Mouse (Mus musculus) forebrain, embryonic 11.5 days (tissue): Measurements from ENCODE around the gene Phf20. TPM values are rescaled to one million over a fixed set of nuclear protein-coding genes. Genes with fewer than 3 reads are reported as not detected.

Experiments used
- ATAC-seq: fragments of 200-750 bp; cut with Nextera tagmentation; replicated peaks from 2 replicates; pipeline ENCODE4 v1.8.0; 2017; ENCODE audit warnings: moderate TSS enrichment; ENCODE audit not compliant: low FRiP score
- DNase-seq: peaks from one replicate; pipeline ENCODE4 v3.0.0-alpha.2; 2017; ENCODE audit warnings: low spot score
- H3K27ac ChIP-seq: fragments of 300-500 bp; sonication (generic); 2 replicates; pipeline ENCODE4 v1.5.1; 2014; ENCODE audit warnings: low read depth, low read length
- H3K27me3 ChIP-seq: fragments of 300-500 bp; sonication (generic); 2 replicates; pipeline ENCODE4 v1.6.1; 2014; ENCODE audit warnings: mild to moderate bottlenecking, low read length, mixed read lengths; ENCODE audit not compliant: control insufficient read depth, insufficient read depth
- H3K36me3 ChIP-seq: fragments of 300-500 bp; sonication (generic); 2 replicates; pipeline ENCODE4 v1.6.1; 2014; ENCODE audit warnings: mild to moderate bottlenecking, low read length, moderate library complexity, mixed read lengths; ENCODE audit not compliant: control insufficient read depth, insufficient read depth
- H3K4me1 ChIP-seq: fragments of 300-500 bp; sonication (generic); replicated peaks from 2 replicates; pipeline ENCODE4 v1.6.1; 2014; ENCODE audit warnings: low read length, mixed read lengths; ENCODE audit not compliant: control insufficient read depth, insufficient read depth
- H3K4me2 ChIP-seq: fragments of 300-500 bp; sonication (generic); 2 replicates; pipeline ENCODE4 v1.6.1; 2014; ENCODE audit warnings: low read depth, mild to moderate bottlenecking, low read length, moderate library complexity, mixed read lengths; ENCODE audit not compliant: severe bottlenecking
- H3K4me3 ChIP-seq: fragments of 300-500 bp; sonication (generic); 2 replicates; pipeline ENCODE4 v1.5.1; 2014; ENCODE audit warnings: low read depth, low read length
- H3K9ac ChIP-seq: fragments of 300-500 bp; sonication (generic); 2 replicates; pipeline ENCODE4 v1.6.1; 2014; ENCODE audit warnings: low read length
- H3K9me3 ChIP-seq: fragments of 300-500 bp; sonication (generic); 2 replicates; pipeline ENCODE4 v1.6.1; 2016; ENCODE audit warnings: low read length, mixed read lengths; ENCODE audit not compliant: control insufficient read depth
- WGBS: fragments of 180-500 bp; shearing (Covaris S2); extraction: QIAGEN DNeasy Blood & Tissue Kit; methylation state at CpG from one replicate; pipeline ENCODE4 v1.1.7; 2014; 5-methylcytosine and 5-hydroxymethylcytosine counted together
- polyA plus RNA-seq: library from polyadenylated mRNA; unstranded; fragments of >200 nt; fragmentation: Nextera tagmentation; extraction: Ambion mirVana; gene quantifications from 2 replicates; pipeline ENCODE4 v1.2.1, GENCODE M21; 2014

Gene Phf20
- polyA plus RNA-seq, 1 experiment from 2014 or later: 92.9 TPM

DNA sequence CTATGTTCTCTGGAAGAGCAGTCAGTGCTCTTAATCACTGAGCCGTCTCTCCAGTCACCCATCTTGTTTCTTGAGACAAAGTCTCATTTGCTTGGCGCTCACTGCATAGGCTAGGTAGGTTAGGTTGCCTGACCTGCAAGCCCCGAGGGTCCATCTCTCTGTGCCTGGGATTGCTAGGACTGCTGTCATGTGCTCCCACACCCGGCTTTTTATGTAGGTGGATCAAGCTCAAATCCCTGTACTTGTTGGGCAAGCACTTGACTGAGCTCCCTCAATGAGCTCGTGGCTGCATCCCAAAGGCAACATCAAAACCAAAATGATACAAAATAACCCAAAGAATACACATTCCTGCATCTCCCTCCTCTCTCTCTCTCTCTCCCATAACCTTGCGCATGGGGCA lies 125.3 kb downstream of the Phf20 start:
- Histone ChIP-seq H3K4me2 (no peak overlapping the region), H3K27ac (no peak overlapping the region), H3K27me3 (no peaks in the 10 kb centered on the region), H3K36me3 (no peaks in the 10 kb centered on the region), H3K4me3 (no peak overlapping the region), H3K4me1 (no peaks in the 10 kb centered on the region), H3K9ac (no peak overlapping the region), H3K9me3 (no peaks in the 10 kb centered on the region)
- WGBS: 87% methylated on average over 6 of the region's 6 CpGs
- no peak for DNase-seq
- no peak for ATAC-seq

DNA sequence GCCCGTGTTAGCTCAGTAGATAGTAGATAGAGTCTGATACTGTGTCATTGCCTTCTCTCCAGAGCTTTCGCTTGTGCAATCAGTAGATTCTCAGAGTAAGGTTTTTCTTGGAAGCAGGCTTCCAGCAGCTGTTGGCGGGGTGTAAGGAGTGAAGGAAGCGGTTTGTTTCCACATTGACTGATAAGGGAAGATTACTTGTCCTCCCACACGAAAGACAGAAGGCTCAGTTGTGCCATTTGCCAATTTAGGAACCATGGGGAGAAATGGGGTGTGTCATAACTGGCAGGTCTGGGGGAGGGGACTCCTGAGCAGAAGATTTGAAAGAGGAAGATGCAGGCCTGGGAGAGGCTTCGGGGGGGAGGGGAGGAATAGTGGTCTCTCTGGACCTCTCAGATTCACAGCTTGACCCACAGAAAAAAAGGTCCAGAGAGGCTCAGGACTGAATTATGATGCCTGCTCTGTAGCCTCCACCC lies 127.9 kb downstream of the Phf20 start:
- H3K4me1 ChIP-seq: no peaks in the 10 kb centered on the region
- H3K4me2 ChIP-seq: no peak overlapping the region
- no peaks in the 10 kb centered on the region for H3K27me3 ChIP-seq
- H3K9ac ChIP-seq: no peak overlapping the region
- H3K36me3 ChIP-seq: no peaks in the 10 kb centered on the region
- H3K27ac ChIP-seq: no peak overlapping the region
- no peak for DNase-seq
- 71% methylated on average over 6 of the region's 6 CpGs for WGBS
- no peaks in the 10 kb centered on the region for H3K9me3 ChIP-seq
- H3K4me3 ChIP-seq: no peak overlapping the region
- ATAC-seq: no peak

DNA sequence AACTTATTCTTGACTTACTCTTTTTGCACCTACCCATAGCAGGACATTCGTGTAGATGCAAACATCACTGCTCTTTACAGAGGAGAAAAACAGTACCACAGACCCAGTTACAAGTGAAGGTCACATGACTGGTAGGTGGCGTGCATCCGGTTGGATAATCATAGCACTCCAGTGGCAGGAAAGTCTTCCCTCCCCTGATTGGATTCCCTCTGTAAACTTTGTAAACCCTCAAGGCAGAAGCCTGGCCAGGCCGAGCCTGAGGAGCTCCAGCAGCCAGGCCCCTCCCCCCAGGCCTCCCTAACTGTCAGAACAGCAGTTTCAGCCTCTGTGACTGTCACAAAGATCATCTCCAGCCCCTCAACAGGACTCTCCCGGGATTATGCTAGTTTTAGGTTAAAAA lies 128.4 kb downstream of the Phf20 start:
- H3K27me3 ChIP-seq: no peaks in the 10 kb centered on the region
- no peak overlapping the region for H3K9ac ChIP-seq
- H3K36me3 ChIP-seq: no peaks in the 10 kb centered on the region
- DNase-seq (no peak), ATAC-seq (no peak)
- no peak overlapping the region for H3K4me3 ChIP-seq
- H3K27ac ChIP-seq: no peak overlapping the region
- H3K9me3 ChIP-seq: no peaks in the 10 kb centered on the region
- H3K4me1 ChIP-seq: no peaks in the 10 kb centered on the region
- WGBS: 49% methylated on average over 5 of the region's 5 CpGs
- no peak overlapping the region for H3K4me2 ChIP-seq

DNA sequence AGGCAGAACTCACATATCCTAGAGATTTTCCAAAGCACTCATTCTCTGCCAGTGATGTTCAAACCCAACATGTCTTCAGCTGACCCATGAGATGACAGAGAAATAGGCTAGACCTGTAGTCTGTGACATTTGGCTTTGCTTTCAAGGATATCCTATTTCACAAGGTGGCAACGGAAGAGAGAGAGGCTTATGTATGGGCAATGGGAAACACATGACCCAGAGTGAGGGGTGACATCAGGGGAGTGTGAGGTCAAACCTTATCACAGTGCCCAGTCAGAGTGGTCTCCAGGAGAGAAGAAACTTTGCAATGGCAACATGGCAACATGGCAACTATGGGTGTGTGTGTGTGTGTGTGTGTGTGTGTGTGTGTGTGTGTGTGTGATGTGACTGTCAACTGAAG lies 134.4 kb downstream of the Phf20 start:
- no peak for DNase-seq
- Histone ChIP-seq H3K27me3 (no peaks in the 10 kb centered on the region), H3K4me3 (no peak overlapping the region), H3K27ac (no peak overlapping the region), H3K9ac (no peak overlapping the region), H3K4me1 (no peaks in the 10 kb centered on the region), H3K36me3 (no peaks in the 10 kb centered on the region), H3K9me3 (no peaks in the 10 kb centered on the region), H3K4me2 (no peak overlapping the region)
- WGBS: 91% methylated on average over 1 of the region's 1 CpGs
- ATAC-seq: no peak

DNA sequence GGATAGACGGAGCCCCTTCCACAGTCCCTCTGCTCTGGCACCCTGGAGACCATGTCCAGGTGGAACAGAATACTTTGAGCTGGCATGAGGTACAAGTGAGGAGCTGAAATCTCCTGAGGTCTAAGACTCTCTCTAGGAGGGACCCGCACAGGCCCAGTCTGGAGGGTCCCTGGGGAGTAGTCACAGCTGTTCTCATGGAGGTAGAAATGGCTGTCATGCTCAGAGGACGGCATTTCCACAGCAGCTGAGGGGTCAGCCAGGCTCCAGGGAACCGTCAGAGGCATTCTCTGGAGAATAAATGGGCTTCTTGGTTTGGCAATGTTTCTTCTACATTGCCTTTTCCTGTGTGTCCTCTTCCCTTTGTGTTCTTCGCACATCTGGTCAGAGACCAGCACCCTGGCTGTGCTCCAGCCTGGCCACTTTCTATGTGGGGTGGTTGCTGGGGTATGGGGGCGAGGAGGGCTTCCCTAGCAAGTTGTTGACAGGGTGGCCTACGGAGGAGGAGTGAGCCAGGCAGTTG lies 135.2 kb downstream of the Phf20 start:
- Histone ChIP-seq H3K27me3 (no peaks in the 10 kb centered on the region), H3K4me1 (no peaks in the 10 kb centered on the region), H3K4me2 (no peak overlapping the region), H3K4me3 (no peak overlapping the region), H3K9ac (no peak overlapping the region), H3K27ac (no peak overlapping the region), H3K36me3 (no peaks in the 10 kb centered on the region), H3K9me3 (no peaks in the 10 kb centered on the region)
- DNase-seq (no peak), ATAC-seq (no peak)
- WGBS: 88% methylated on average over 7 of the region's 7 CpGs

DNA sequence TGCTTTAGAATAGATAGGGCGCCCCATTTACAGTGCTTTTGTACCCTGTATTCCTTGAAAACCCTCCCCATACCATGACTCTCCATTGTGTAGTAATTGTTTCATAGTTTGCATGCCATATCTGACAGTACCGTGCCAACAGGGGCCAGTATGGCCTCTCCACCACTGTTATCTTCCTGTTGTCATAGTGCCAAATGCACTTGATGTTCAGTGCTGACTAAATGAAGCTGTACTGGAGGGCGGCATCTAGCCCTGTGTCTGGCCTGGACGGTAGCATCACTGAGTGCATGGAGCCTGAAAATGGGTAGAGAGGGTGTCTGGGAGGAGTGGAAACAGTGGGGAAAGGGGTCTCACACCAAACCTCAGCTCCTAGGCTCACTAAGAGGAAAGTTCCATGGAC lies 143.8 kb downstream of the Phf20 start:
- H3K4me2 ChIP-seq: no peak overlapping the region
- ATAC-seq (no peak), DNase-seq (no peak)
- H3K4me1 ChIP-seq: no peaks in the 10 kb centered on the region
- H3K9ac ChIP-seq: no peak overlapping the region
- H3K36me3 ChIP-seq: no peaks in the 10 kb centered on the region
- no peak overlapping the region for H3K4me3 ChIP-seq
- 88% methylated on average over 4 of the region's 4 CpGs for WGBS
- H3K27ac ChIP-seq: no peak overlapping the region
- no peaks in the 10 kb centered on the region for H3K27me3 ChIP-seq
- no peaks in the 10 kb centered on the region for H3K9me3 ChIP-seq

DNA sequence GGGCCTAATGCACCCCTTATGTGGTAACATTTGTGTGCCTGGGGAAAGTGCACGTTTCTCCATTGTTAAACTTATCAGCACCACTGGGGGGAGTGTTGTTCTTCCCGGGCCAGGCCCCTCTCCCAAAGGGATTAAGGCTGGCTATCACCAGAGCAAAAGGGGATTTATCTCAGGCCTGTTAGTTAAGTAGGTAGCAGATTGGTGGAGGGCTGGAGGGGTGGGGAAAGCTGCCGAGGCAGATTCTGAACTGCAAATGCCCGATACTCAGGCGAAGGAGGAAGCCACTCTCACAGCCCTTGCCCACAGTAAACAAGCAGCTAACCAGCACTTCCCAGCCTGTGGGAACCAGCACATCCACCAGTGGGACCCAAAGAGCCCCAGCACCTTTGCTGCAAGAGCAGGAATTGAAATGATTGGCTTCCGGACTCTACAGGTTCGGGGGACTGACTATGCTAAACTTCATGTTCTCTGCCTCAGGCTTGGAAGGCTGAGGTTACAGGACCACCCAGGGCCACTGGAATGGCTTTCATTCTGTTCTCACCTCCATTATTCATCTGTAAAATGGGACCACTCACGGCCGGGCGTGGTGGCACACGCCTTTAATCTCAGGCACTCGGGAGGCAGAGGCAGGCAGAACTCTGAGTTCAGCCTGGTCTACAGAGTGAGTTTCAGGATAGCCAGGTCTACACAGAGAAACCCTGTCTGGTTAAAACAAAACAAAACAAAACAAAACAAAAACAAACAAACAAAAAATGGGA lies 148.7 kb downstream of the Phf20 start:
- WGBS: 58% methylated on average over 12 of the region's 12 CpGs
- Histone ChIP-seq H3K27ac (no peak overlapping the region), H3K27me3 (no peaks in the 10 kb centered on the region), H3K4me1 (no peaks in the 10 kb centered on the region), H3K36me3 (no peaks in the 10 kb centered on the region), H3K4me2 (no peak overlapping the region), H3K4me3 (no peak overlapping the region), H3K9ac (no peak overlapping the region), H3K9me3 (no peaks in the 10 kb centered on the region)
- ATAC-seq (no peak), DNase-seq (no peak)

DNA sequence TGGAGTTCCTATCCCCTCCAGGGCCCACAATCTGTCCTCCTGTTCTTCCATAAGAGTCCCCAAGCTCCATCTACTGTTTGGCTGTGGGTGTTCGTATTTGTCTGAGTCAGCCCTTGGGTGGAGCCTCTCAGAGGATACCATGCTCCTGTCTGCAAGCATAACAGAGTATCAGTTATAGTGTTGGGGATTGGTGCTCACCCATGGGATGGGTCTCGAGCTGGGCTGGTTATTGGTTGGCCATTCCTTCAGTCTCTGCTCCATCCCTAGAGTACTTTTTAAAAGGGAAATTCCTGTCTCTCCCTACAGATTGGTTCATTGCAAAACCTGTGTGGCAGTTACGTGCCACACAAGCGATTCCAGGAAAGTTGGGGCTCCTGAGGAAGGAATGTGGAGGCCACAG lies 152.5 kb downstream of the Phf20 start:
- ATAC-seq (no peak), DNase-seq (no peak)
- Histone ChIP-seq H3K27ac (no peak overlapping the region), H3K36me3 (no peaks in the 10 kb centered on the region), H3K4me3 (no peak overlapping the region), H3K9ac (no peak overlapping the region), H3K4me1 (no peaks in the 10 kb centered on the region), H3K4me2 (no peak overlapping the region), H3K9me3 (no peaks in the 10 kb centered on the region), H3K27me3 (no peaks in the 10 kb centered on the region)
- 86% methylated on average over 4 of the region's 4 CpGs for WGBS

DNA sequence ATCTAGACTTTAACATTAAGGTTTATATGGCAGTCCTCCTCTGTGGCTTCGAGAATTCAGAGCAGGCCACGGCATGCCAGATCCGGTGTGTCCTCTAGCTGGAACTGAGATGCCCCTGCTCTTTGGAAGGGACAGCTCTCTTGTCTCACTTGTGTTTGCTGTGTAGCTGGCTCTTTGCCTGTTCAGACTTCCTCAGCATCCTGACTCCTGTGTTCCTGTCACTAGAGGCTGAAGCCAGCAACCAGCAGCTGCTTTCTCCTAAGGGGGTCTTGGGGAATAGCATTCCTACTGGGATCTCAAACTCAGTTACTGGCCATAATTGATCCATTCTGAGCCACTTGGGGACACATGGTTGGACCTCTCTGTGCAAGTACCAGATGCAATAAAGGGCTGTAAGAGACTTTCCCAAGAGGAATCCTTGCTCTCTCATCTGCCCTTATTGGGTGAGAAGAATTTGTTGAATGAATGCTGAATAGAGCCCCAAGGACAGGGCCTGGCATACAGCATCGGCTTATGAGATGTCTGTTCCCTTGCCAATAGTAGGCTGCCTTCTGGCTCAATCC lies 153.1 kb downstream of the Phf20 start:
- no peaks in the 10 kb centered on the region for H3K27me3 ChIP-seq
- no peak for ATAC-seq
- DNase-seq: no peak
- H3K4me3 ChIP-seq: no peak overlapping the region
- H3K36me3 ChIP-seq: no peaks in the 10 kb centered on the region
- no peaks in the 10 kb centered on the region for H3K4me1 ChIP-seq
- H3K9me3 ChIP-seq: no peaks in the 10 kb centered on the region
- 87% methylated on average over 4 of the region's 4 CpGs for WGBS
- H3K9ac ChIP-seq: no peak overlapping the region
- no peak overlapping the region for H3K4me2 ChIP-seq
- H3K27ac ChIP-seq: no peak overlapping the region
